Mouse (Mus musculus): ENCODE measurements around the gene Hibch. TPM values are rescaled to one million over a fixed set of nuclear protein-coding genes. Genes with fewer than 3 reads are reported as not detected.
A peak's percentile ranks its signal among the peaks of the same experiment; 100 is the strongest.

Gene Hibch
- polyA plus RNA-seq, 1 experiment from 2014 or later, result 14.8 TPM

- ATAC-seq (ENCODE audit: low read depth), result no peak
- H3K4me2 ChIP-seq (ENCODE audit: low read depth, low read length), result no peak overlapping the region
Measured at GRCm38 (mm10) chr1:52955102-52955501, 110.4 kb downstream of the Hibch start.

GRCm38 (mm10) chr1:52956746-52957145 is 112.0 kb downstream of the Hibch start:
- 57% methylated on average over 4 of the region's 4 CpGs for WGBS (ENCODE audit: insufficient replicate concordance)
- ATAC-seq (ENCODE audit: low read depth), result no peak
- H3K4me2 ChIP-seq (ENCODE audit: low read depth, low read length), result no peak overlapping the region
- H3K27me3 ChIP-seq (ENCODE audit: control insufficient read depth, insufficient read depth, low read depth, low read length), result peaks cover 9% of the 10 kb centered on the region; the same call in 1 of the 2 replicates
- H3K9ac ChIP-seq (ENCODE audit: low read depth, low read length), result no peak overlapping the region
- no peaks in the 10 kb centered on the region for H3K9me3 ChIP-seq (replicated peaks; ENCODE audit: control insufficient read depth, low read length)
- H3K27ac ChIP-seq (ENCODE audit: low read length), result no peak overlapping the region
- H3K4me3 ChIP-seq (ENCODE audit: low read depth, low read length), result no peak overlapping the region
- no peaks in the 10 kb centered on the region for H3K36me3 ChIP-seq (ENCODE audit: control insufficient read depth, insufficient read depth)
- no peaks in the 10 kb centered on the region for H3K4me1 ChIP-seq (ENCODE audit: control insufficient read depth, low read depth, low read length)

More at GRCm38 (mm10) chr1:52955102-52955501, 110.4 kb downstream of the Hibch start:
- H3K4me1 ChIP-seq (ENCODE audit: control insufficient read depth, low read depth, low read length), result no peaks in the 10 kb centered on the region
- no peaks in the 10 kb centered on the region for H3K36me3 ChIP-seq (ENCODE audit: control insufficient read depth, insufficient read depth)
- WGBS (ENCODE audit: insufficient replicate concordance), result 12% methylated on average over 6 of the region's 6 CpGs
- H3K27me3 ChIP-seq (ENCODE audit: control insufficient read depth, insufficient read depth, low read depth, low read length), result peaks cover 9% of the 10 kb centered on the region; the same call in 1 of the 2 replicates
- H3K4me3 ChIP-seq (ENCODE audit: low read depth, low read length), result no peak overlapping the region
- H3K27ac ChIP-seq (ENCODE audit: low read length), result no peak overlapping the region
- H3K9me3 ChIP-seq (replicated peaks; ENCODE audit: control insufficient read depth, low read length), result no peaks in the 10 kb centered on the region
- no peak overlapping the region for H3K9ac ChIP-seq (ENCODE audit: low read depth, low read length)

- no peak for ATAC-seq (ENCODE audit: low read depth)
- no peak overlapping the region for H3K9ac ChIP-seq (ENCODE audit: low read depth, low read length)
- no peaks in the 10 kb centered on the region for H3K9me3 ChIP-seq (replicated peaks; ENCODE audit: control insufficient read depth, low read length)
- no peaks in the 10 kb centered on the region for H3K36me3 ChIP-seq (ENCODE audit: control insufficient read depth, insufficient read depth)
- H3K27me3 ChIP-seq (ENCODE audit: control insufficient read depth, insufficient read depth, low read depth, low read length), result no peaks in the 10 kb centered on the region
- no peak overlapping the region for H3K27ac ChIP-seq (ENCODE audit: low read length)
- WGBS (ENCODE audit: insufficient replicate concordance), result 45% methylated on average over 6 of the region's 6 CpGs
- H3K4me2 ChIP-seq (ENCODE audit: low read depth, low read length), result no peak overlapping the region
- H3K4me1 ChIP-seq (ENCODE audit: control insufficient read depth, low read depth, low read length), result no peaks in the 10 kb centered on the region
- H3K4me3 ChIP-seq (ENCODE audit: low read depth, low read length), result no peak overlapping the region
Measured at GRCm38 (mm10) chr1:52960191-52960590, 115.5 kb downstream of the Hibch start.

GRCm38 (mm10) chr1:52963097-52963496 is 118.4 kb downstream of the Hibch start:
- Histone ChIP-seq H3K36me3 (ENCODE audit: control insufficient read depth, insufficient read depth) (no peaks in the 10 kb centered on the region), H3K9me3 (replicated peaks; ENCODE audit: control insufficient read depth, low read length) (no peaks in the 10 kb centered on the region), H3K4me2 (ENCODE audit: low read depth, low read length) (no peak overlapping the region), H3K27me3 (ENCODE audit: control insufficient read depth, insufficient read depth, low read depth, low read length) (no peaks in the 10 kb centered on the region), H3K9ac (ENCODE audit: low read depth, low read length) (no peak overlapping the region), H3K4me3 (ENCODE audit: low read depth, low read length) (no peak overlapping the region), H3K4me1 (ENCODE audit: control insufficient read depth, low read depth, low read length) (no peaks in the 10 kb centered on the region), H3K27ac (ENCODE audit: low read length) (no peak overlapping the region)
- ATAC-seq (ENCODE audit: low read depth), result no peak
- WGBS (ENCODE audit: insufficient replicate concordance), result 45% methylated on average over 2 of the region's 2 CpGs

GRCm38 (mm10) chr1:52964581-52964980 is 119.9 kb downstream of the Hibch start:
- Histone ChIP-seq H3K27ac (ENCODE audit: low read length) (no peak overlapping the region), H3K4me1 (ENCODE audit: control insufficient read depth, low read depth, low read length) (no peaks in the 10 kb centered on the region), H3K36me3 (ENCODE audit: control insufficient read depth, insufficient read depth) (no peaks in the 10 kb centered on the region), H3K9me3 (replicated peaks; ENCODE audit: control insufficient read depth, low read length) (no peaks in the 10 kb centered on the region), H3K27me3 (ENCODE audit: control insufficient read depth, insufficient read depth, low read depth, low read length) (no peaks in the 10 kb centered on the region), H3K4me2 (ENCODE audit: low read depth, low read length) (no peak overlapping the region), H3K4me3 (ENCODE audit: low read depth, low read length) (no peak overlapping the region), H3K9ac (ENCODE audit: low read depth, low read length) (no peak overlapping the region)
- 65% methylated on average over 8 of the region's 8 CpGs for WGBS (ENCODE audit: insufficient replicate concordance)
- ATAC-seq (ENCODE audit: low read depth), result peak; percentile 19; the same call in 1 of the 2 replicates

Other genes starting within 250 kb of the Hibch start
- gene Nemp2, start 214.2 kb upstream of the Hibch start, polyA plus RNA-seq (2015; fragmentation: Nextera tagmentation; extraction: Ambion mirVana), result 1.3 and 1.5 TPM in 2 replicates
- 0.49 and 0.61 TPM in 2 replicates for gene Mfsd6, start 117.5 kb upstream of the Hibch start, polyA plus RNA-seq (2015; fragmentation: Nextera tagmentation; extraction: Ambion mirVana)
- gene Inpp1, start 27.2 kb upstream of the Hibch start, polyA plus RNA-seq (2015; fragmentation: Nextera tagmentation; extraction: Ambion mirVana), result 5.3 and 5.6 TPM in 2 replicates
- gene 1700019D03Rik, start 175.2 kb downstream of the Hibch start, polyA plus RNA-seq (2015; fragmentation: Nextera tagmentation; extraction: Ambion mirVana), result 8.0 and 12.2 TPM in 2 replicates
- gene Mstn, start 216.7 kb downstream of the Hibch start, polyA plus RNA-seq (2015; fragmentation: Nextera tagmentation; extraction: Ambion mirVana), result 0.06 and 0.26 TPM in 2 replicates

Data from liver, embryonic 16.5 days (tissue).